Mouse (Mus musculus) liver, embryonic 14.5 days (tissue): ENCODE data around the gene Irx3. TPM values are rescaled to one million over a fixed set of nuclear protein-coding genes. Genes with fewer than 3 reads are reported as not detected.

Experiments
- ATAC-seq: fragments of 200-750 bp; cut with Nextera tagmentation; 2 replicates; pipeline ENCODE4 v1.8.0; 2017; ENCODE audit warnings: moderate number of reproducible peaks, mild to moderate bottlenecking, moderate library complexity; ENCODE audit not compliant: insufficient read depth
- DNase-seq, 3 experiments: peaks; one replicate each; pipeline ENCODE4 v3.0.0-alpha.2; 2012 to 2013; ENCODE audit warnings: low read depth in 3 of 3, low spot score in 3 of 3
- H3K27ac ChIP-seq: fragments of 300-500 bp; sonication (generic); 2 replicates; pipeline ENCODE4 v1.5.1; 2014; ENCODE audit warnings: moderate library complexity, mild to moderate bottlenecking, control low read depth, inconsistent platforms
- H3K27me3 ChIP-seq: fragments of 300-500 bp; sonication (generic); 2 replicates; pipeline ENCODE4 v1.6.1; 2014; ENCODE audit warnings: mild to moderate bottlenecking, low read length, moderate library complexity; ENCODE audit not compliant: control insufficient read depth, insufficient read depth
- H3K36me3 ChIP-seq: fragments of 300-500 bp; sonication (generic); replicated peaks from 2 replicates; pipeline ENCODE4 v1.6.1; 2014; ENCODE audit warnings: low read depth; ENCODE audit not compliant: control insufficient read depth, insufficient read depth
- H3K4me1 ChIP-seq, 2 experiments: fragments of 200-500 bp in 1 of 2; fragments of 300-500 bp in 1 of 2; sonication (generic) in 1 of 2; replicated peaks; 2 replicates each; pipeline ENCODE4 v1.6.1; 2012 to 2014; ENCODE audit warnings: antibody characterized with exemption in 1 of 2, inconsistent platforms in 1 of 2, low read length in 1 of 2; ENCODE audit not compliant: control insufficient read depth in 2 of 2, insufficient read depth in 2 of 2
- H3K4me2 ChIP-seq: fragments of 300-500 bp; sonication (generic); 2 replicates; pipeline ENCODE4 v1.6.1; 2014; ENCODE audit warnings: low read depth, mild to moderate bottlenecking, control low read depth, moderate library complexity
- H3K4me3 ChIP-seq, 2 experiments: fragments of 200-500 bp in 1 of 2; fragments of 300-500 bp in 1 of 2; sonication (generic) in 1 of 2; 2 replicates each; pipeline ENCODE4 v1.5.1; 2012 to 2014; ENCODE audit warnings: low read depth in 2 of 2, low read length in 2 of 2, mild to moderate bottlenecking in 2 of 2, control low read depth in 1 of 2, inconsistent platforms in 1 of 2, moderate library complexity in 1 of 2; ENCODE audit not compliant: insufficient read depth in 1 of 2
- H3K9ac ChIP-seq: fragments of 300-500 bp; sonication (generic); replicated peaks from 2 replicates; pipeline ENCODE4 v1.6.1; 2014; ENCODE audit warnings: mild to moderate bottlenecking, control low read depth, moderate library complexity
- H3K9me3 ChIP-seq: fragments of 300-500 bp; sonication (generic); 2 replicates; pipeline ENCODE4 v1.6.1; 2016; ENCODE audit warnings: low read length, mixed read lengths; ENCODE audit not compliant: control insufficient read depth
- CTCF ChIP-seq: IDR thresholded peaks from 2 replicates; pipeline ENCODE4 v1.5.1; 2016; ENCODE audit warnings: antibody characterized with exemption, low read depth, control low read depth
- EP300 ChIP-seq: IDR thresholded peaks from 2 replicates; pipeline ENCODE4 v1.6.1; 2016; ENCODE audit warnings: antibody characterized with exemption, low read depth
- WGBS: fragments of 180-500 bp; shearing (Covaris S2); extraction: QIAGEN DNeasy Blood & Tissue Kit; methylation state at CpG from one replicate; pipeline ENCODE4 v1.1.7; 2014; ENCODE audit not compliant: insufficient replicate concordance; 5-methylcytosine and 5-hydroxymethylcytosine counted together
- polyA plus RNA-seq, 2 experiments: library from polyadenylated mRNA; depleted of rRNA in 1 of 2; stranded (reverse) in 1 of 2; unstranded in 1 of 2; fragments of >200 nt; fragmentation: Nextera tagmentation in 1 of 2; extraction: Ambion mirVana in 1 of 2; gene quantifications; 2 replicates each; pipeline versions ENCODE4 v1.2.1 to v1.2.3; 2012 to 2014

Gene Irx3
- polyA plus RNA-seq, 2 experiments: 0.03 to 0.04 TPM

- TF ChIP-seq CTCF (no peak), EP300 (no peak)
Observed at GRCm38 (mm10) chr8:91782201-91782600, 19.7 kb downstream of the Irx3 start.

GRCm38 (mm10) chr8:91780648-91781047 lies 21.2 kb downstream of the Irx3 start:
- DNase-seq (no peak), ATAC-seq (no peak)

More at GRCm38 (mm10) chr8:91782201-91782600, 19.7 kb downstream of the Irx3 start:
- Histone ChIP-seq H3K9ac (no peak overlapping the region), H3K36me3 (no peaks in the 10 kb centered on the region), H3K27me3 (no peaks in the 10 kb centered on the region), H3K9me3 (no peaks in the 10 kb centered on the region), H3K4me3 (no peak overlapping the region), H3K27ac (no peak overlapping the region), H3K4me1 (no peaks in the 10 kb centered on the region), H3K4me2 (no peak overlapping the region)
- no peak for DNase-seq
- WGBS: 63% methylated on average over 7 of the region's 7 CpGs
- ATAC-seq: no peak

DNA sequence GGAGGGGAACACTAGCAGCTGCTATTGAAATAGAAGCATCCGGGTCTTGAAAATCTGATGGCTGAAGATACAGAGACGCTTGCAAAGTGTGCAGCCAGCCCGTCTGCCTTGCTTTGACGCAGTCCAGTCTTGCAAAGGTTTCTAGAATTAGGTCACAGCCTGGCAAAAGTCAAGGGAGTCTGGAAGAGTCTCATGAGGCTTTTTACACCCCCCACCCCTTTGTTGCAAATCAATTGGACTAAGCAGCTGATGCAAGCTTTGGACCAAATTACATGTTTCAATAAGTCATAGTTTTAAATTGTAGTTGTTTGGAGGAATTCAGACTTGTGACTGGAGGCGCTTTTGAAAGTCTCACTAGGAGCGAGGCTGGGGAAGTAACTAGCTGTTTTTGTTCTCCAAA lies 33.0 kb downstream of the Irx3 start:
- Histone ChIP-seq H3K4me3 (no peak overlapping the region), H3K9ac (no peak overlapping the region), H3K27me3 (no peaks in the 10 kb centered on the region), H3K4me1 (peaks cover 0 to 2% of the 10 kb centered on the region in 2 experiments; a peak in 1 of 4 replicates), H3K36me3 (no peaks in the 10 kb centered on the region), H3K4me2 (no peak overlapping the region), H3K9me3 (no peaks in the 10 kb centered on the region), H3K27ac (no peak overlapping the region)
- 57% methylated on average over 6 of the region's 6 CpGs for WGBS
- DNase-seq (no peak), ATAC-seq (no peak)
- no peak for TF ChIP-seq EP300
- TF ChIP-seq CTCF: no peak

More at GRCm38 (mm10) chr8:91780648-91781047, 21.2 kb downstream of the Irx3 start:
- no peak overlapping the region for H3K27ac ChIP-seq
- 32% methylated on average over 3 of the region's 3 CpGs for WGBS
- no peak overlapping the region for H3K9ac ChIP-seq
- no peak overlapping the region for H3K4me2 ChIP-seq
- no peaks in the 10 kb centered on the region for H3K27me3 ChIP-seq
- TF ChIP-seq CTCF (no peak), EP300 (no peak)
- H3K4me1 ChIP-seq: no peaks in the 10 kb centered on the region
- H3K9me3 ChIP-seq: no peaks in the 10 kb centered on the region
- no peaks in the 10 kb centered on the region for H3K36me3 ChIP-seq
- H3K4me3 ChIP-seq: no peak overlapping the region

GRCm38 (mm10) chr8:91765411-91766034 lies 36.3 kb downstream of the Irx3 start:
- TF ChIP-seq CTCF (no peak), EP300 (0 out of 2 replicates have a peak, but pooled peaks have one; percentile 38)

GRCm38 (mm10) chr8:91755566-91755965 lies 46.3 kb downstream of the Irx3 start:
- Histone ChIP-seq H3K27me3 (no peaks in the 10 kb centered on the region), H3K27ac (no peak overlapping the region), H3K36me3 (no peaks in the 10 kb centered on the region), H3K4me3 (no peak overlapping the region), H3K4me2 (no peak overlapping the region), H3K4me1 (no peaks in the 10 kb centered on the region), H3K9ac (no peak overlapping the region), H3K9me3 (no peaks in the 10 kb centered on the region)
- ATAC-seq: no peak
- TF ChIP-seq EP300: no peak
- TF ChIP-seq CTCF: no peak
- DNase-seq: no peak
- 65% methylated on average over 7 of the region's 7 CpGs for WGBS

More at GRCm38 (mm10) chr8:91765411-91766034, 36.3 kb downstream of the Irx3 start:
- peak; percentile 72 for ATAC-seq
- H3K4me3 ChIP-seq: no peak overlapping the region
- no peaks in the 10 kb centered on the region for H3K36me3 ChIP-seq
- no peak overlapping the region for H3K4me2 ChIP-seq
- H3K9ac ChIP-seq: no peak overlapping the region
- H3K9me3 ChIP-seq: no peaks in the 10 kb centered on the region
- H3K4me1 ChIP-seq: peaks cover 0 to 2% of the 10 kb centered on the region in 2 experiments; a peak in 1 of 4 replicates
- WGBS: 29% methylated on average over 8 of the region's 8 CpGs
- H3K27me3 ChIP-seq: no peaks in the 10 kb centered on the region
- no peak overlapping the region for H3K27ac ChIP-seq
- no peak for DNase-seq
